Comparison of ENCODE assay signal across 8 mouse cellular contexts in genomic region chr17:44709516-44710252, GRCm38 (mm10).
A peak's percentile ranks its signal among the peaks of the same experiment; 100 is the strongest.
DNase-seq lines count a peak whose midpoint lies in the region; ATAC-seq lines count a peak whose summit lies in the region.

No protein-coding gene starts in this region.

- no peaks in the 10 kb centered on the region for H3K27me3 ChIP-seq in limb, embryonic 15.5 days
- H3K27me3 ChIP-seq in neural tube, embryonic 15.5 days (replicated peaks): no peaks in the 10 kb centered on the region

- H3K4me2 ChIP-seq in limb, embryonic 15.5 days: no peak overlapping the region
- H3K4me2 ChIP-seq in neural tube, embryonic 15.5 days: no peak overlapping the region

- peak; percentile 7 to 16 for DNase-seq in cerebellum, postnatal 10 days
- peak; percentile 90 to 97 for DNase-seq in adrenal gland, adult (ENCODE audit: inconsistent age in 2 of 2, low spot score in 1 of 2)
- DNase-seq in gastrocnemius, postnatal 10 days: peak; percentile 26
- peak; percentile 49 for DNase-seq in kidney, adult 18-20 months
- DNase-seq in thymus, postnatal 36 days: no peak

- WGBS in limb, embryonic 15.5 days: 12% methylated on average over 10 of the region's 11 CpGs
- WGBS in neural tube, embryonic 15.5 days: 26% methylated on average over 11 of the region's 11 CpGs

- H3K9ac ChIP-seq in limb, embryonic 15.5 days: no peak overlapping the region
- no peak overlapping the region for H3K9ac ChIP-seq in neural tube, embryonic 15.5 days (replicated peaks)

- H3K9me3 ChIP-seq in limb, embryonic 15.5 days: no peaks in the 10 kb centered on the region
- no peaks in the 10 kb centered on the region for H3K9me3 ChIP-seq in neural tube, embryonic 15.5 days (replicated peaks)

- H3K36me3 ChIP-seq in limb, embryonic 15.5 days: no peaks in the 10 kb centered on the region
- no peaks in the 10 kb centered on the region for H3K36me3 ChIP-seq in neural tube, embryonic 15.5 days

- no peak overlapping the region for H3K4me3 ChIP-seq in limb, embryonic 15.5 days
- no peak overlapping the region for H3K4me3 ChIP-seq in neural tube, embryonic 15.5 days (replicated peaks)

- peaks cover 32% of the 10 kb centered on the region for H3K4me1 ChIP-seq in limb, embryonic 15.5 days
- H3K4me1 ChIP-seq in neural tube, embryonic 15.5 days: peaks cover 5% of the 10 kb centered on the region

- H3K27ac ChIP-seq in limb, embryonic 15.5 days: peak overlapping the region; percentile 64
- no peak overlapping the region for H3K27ac ChIP-seq in neural tube, embryonic 15.5 days (replicated peaks)

- ATAC-seq in cerebellum, adult (ENCODE audit: insufficient number of reproducible peaks, low FRiP score, low TSS enrichment): no peak
- peak; percentile 78 for ATAC-seq in limb, embryonic 15.5 days (ENCODE audit: insufficient number of reproducible peaks, low FRiP score, low TSS enrichment, low read depth)
- 0 out of 2 replicates have a peak, but pooled peaks have one; percentile 35 for ATAC-seq in neural tube, embryonic 15.5 days (ENCODE audit: low FRiP score)

Comparison
In these comparisons a context has a peak if more than half of its experiments do, and no peak if none do; other contexts are left out.
1. DNase-seq: peak in cerebellum, postnatal 10 days (2 of 2), adrenal gland, adult (2 of 2), gastrocnemius, postnatal 10 days (single experiment) and kidney, adult 18-20 months (single experiment); none in thymus, postnatal 36 days (0 of 2).